Mouse (Mus musculus) adrenal gland, adult 10 weeks (tissue): Measurements from ENCODE around the gene Rhpn2. TPM values are rescaled to one million over a fixed set of nuclear protein-coding genes. Genes with fewer than 3 reads are reported as not detected.

Experiments
- polyA plus RNA-seq: library from polyadenylated mRNA; stranded (reverse); fragments of 350-450 nt; fragmentation: Illumina TruSeq; extraction: RNeasy Lipid Tissue Mini Kit (QIAGEN cat#74804); gene quantifications from one replicate; pipeline ENCODE4 v1.2.3, GENCODE M21; 2014; ENCODE audit warnings: low read depth, low replicate concordance

Rhpn2 gene
- 2.3 TPM for polyA plus RNA-seq

DNA sequence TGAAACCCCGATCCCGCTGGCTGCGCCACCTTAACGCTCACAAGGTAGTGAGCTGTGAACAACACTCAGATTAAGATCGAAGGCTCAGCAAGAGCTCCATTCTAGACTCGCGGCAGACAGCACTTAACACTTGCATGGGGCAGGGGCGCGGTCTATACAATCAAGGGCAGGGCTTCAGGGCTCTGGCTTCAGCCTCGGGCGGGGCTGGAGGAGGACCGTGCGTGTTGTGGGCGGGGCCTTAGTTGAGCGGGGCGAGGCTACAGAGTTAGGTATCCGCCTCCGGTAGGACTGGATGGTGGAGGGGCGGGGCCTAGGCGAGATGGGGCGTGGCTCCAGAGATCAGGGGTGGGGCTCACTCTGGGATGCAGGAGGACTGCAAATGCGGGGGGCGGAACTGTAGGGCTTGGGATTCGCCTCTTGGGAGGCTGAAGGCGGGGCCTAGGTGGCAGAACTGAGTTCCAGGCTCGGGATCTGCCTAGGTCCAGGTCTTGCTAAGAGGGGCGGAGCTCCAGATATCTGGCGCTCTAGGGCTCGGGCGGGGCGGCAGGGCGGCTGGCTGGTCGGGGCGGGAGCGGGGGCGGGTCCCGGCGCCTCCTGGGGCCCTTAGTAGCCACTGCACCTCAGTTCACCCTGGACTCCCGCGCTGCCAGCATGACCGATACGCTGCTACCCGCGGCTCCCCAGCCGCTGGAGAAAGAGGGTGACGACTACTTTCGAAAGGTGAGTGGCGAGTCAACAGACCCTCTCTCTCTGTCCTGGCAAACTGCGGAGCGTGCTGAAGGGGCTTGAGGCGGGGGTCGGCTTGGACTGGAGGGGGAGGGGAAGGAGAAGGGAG, at the start of gene Rhpn2:
Rhpn2 (plus strand) TSS at position 479 of the 835 bp plus-strand sequence.

DNA sequence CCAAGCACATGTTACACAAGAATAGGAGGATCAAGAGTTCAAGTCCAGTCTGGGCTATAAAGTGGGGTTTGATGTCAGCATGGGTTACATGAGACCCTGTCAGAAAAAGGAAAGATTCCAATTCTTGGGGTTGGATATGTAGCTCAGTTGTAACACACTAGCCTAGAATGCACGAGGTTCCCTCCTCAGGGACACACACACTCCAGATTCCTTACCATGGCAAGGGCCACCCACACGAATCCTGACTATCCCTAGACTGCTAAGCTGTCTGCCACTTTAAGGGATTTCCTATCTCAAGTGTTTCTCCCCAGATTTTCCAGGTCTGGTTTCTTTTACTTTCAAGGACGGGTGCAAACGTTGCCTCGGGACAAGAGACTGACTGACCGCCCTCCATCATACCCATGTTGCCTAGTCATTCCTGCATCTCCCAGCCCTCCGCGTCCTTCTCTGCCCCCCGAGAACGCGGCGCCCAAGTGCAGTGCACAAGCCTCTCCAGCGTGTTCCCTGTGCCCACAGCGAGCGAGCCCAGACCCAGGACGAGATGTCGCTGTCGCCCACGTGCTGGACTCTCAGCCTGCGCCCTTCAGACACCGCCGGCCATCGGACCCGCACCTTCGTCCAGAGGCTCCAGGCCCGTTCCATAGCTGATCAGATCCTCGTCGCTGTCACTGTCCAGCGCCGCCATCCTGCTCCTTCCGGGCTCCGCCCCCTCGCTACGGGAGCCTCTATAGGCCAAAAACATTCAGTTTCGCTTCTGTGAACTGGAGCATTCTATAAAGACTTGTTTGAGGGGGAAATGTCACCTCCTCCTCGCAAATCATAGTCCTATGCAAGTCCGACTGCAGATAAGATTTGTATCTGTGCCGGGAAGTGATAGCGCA, 16.0 kb upstream of the Rhpn2 start, which contains the start of gene Gpatch1:
Gpatch1 (minus strand) TSS at position 712 of the 881 bp plus-strand sequence.

DNA sequence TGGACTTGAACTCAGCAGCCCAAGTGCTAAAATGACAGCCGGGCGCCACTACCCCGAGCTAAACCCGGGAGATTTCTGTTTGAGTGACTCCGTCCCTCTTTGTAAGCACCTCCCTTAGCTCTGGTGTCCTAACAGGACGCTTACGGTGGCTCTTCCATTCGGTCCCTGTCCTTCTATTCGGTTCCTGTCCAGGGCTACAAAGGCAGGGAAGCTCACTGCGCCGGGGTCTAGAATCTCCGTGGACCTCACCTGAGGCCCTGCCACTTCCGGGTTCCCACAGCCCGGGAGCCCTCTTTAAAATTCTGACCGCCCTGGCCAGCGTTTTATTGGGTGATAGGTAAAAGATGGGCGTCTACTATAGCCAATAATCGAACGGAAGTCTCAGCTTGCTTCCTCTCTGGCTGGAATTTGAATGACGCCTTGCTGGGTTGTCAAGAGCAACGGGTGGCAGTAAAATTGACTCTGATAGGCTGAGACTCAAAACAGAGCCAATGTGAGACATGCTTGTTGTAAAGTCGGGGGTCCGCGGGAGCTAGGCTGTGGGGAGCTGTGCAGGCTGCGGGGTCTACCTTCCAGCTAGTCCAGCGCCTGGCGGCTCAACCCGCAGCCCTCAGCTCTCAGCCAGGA, 62.7 kb downstream of the Rhpn2 start, which contains the start of the genes Faap24 and Cep89:
Faap24 (minus strand) TSS at position 295 of the 627 bp plus-strand sequence.
Cep89 (plus strand) TSS at position 494 of the 627 bp plus-strand sequence.

Other genes with a start within 250 kb of the Rhpn2 start
- gene Cebpa, start 214.9 kb upstream of the Rhpn2 start, polyA plus RNA-seq, result 17.2 TPM
- gene Slc7a10, start 147.8 kb upstream of the Rhpn2 start, polyA plus RNA-seq, result 0.87 TPM
- gene Lrp3, start 118.7 kb upstream of the Rhpn2 start, polyA plus RNA-seq, result 0.99 TPM
- 12.3 TPM for gene Gpatch1, start 15.7 kb upstream of the Rhpn2 start, polyA plus RNA-seq
- 3.7 TPM for gene Faap24, start 62.7 kb downstream of the Rhpn2 start, polyA plus RNA-seq
- 8.6 TPM for gene Cep89, start 62.9 kb downstream of the Rhpn2 start, polyA plus RNA-seq
- not detected for gene Slc7a9, start 114.6 kb downstream of the Rhpn2 start, polyA plus RNA-seq
- gene Tdrd12, start 203.6 kb downstream of the Rhpn2 start, polyA plus RNA-seq, result not detected
- gene Nudt19, start 222.1 kb downstream of the Rhpn2 start, polyA plus RNA-seq, result 221 TPM